8 mouse cellular contexts compared by ENCODE assay signal in the genomic region with DNA sequence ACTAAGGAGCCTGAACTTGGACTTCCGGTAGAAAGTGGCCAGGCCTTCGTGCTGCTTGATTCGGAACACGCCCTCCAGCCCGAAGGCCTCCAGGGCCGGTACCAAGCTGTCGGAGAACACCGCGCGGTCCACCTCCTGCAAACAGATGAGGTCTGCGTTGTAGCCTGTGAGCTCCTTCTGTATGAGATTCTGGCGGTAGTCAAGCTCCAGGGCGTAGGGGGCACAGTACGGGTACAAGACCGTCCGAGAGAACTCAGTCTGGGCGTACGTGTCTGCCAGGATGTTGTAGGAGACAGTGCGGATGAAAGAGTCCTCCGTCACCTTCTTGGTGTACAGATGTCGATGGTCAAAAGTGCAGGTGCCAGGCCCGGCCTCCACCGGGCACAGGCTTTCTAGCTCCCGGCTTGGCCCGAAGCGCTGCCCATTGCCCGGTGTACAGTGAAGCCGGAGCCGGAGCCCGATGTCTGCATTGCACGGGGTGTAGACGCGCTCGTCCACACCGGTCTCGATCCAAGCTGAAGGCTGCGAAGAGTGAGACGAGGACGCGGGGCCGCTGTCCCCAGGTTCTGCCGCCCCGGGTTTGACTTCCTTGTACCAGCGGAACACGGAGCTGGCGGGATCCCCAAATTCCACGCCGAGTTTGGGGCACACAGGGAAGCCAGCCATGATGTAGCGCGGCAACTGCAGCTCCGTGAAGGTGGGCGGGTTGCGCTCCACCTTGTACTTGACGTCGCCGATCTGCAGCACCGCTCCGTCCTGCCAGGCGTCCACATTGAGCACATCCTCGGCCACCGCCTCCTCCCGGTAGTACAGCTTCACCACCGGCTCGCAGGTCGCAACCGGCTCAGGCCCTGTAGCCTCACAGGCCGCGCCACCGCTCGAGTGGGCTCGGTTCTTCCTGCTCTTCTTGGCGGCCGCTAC. TPM values are rescaled to one million over a fixed set of nuclear protein-coding genes. Genes with fewer than 3 reads are reported as not detected.
DNase-seq lines count a peak whose midpoint lies in the region; ATAC-seq and TF ChIP-seq lines count a peak whose summit lies in the region.

No protein-coding gene starts in this region.

- peak overlapping the region; percentile 90 to 99 for H3K4me3 ChIP-seq in ES-E14 (ENCODE audit: insufficient read depth in 1 of 2, low read depth in 1 of 2, low read length in 2 of 2, poor library complexity in 1 of 2, severe bottlenecking in 1 of 2)
- peak overlapping the region; percentile 87 for H3K4me3 ChIP-seq in brown adipose tissue, adult 24 weeks (ENCODE audit: insufficient read depth, low read depth, low read length)
- H3K4me3 ChIP-seq in forebrain, embryonic 13.5 days: peak overlapping the region; percentile 98
- H3K4me3 ChIP-seq in hindbrain, embryonic 14.5 days (replicated peaks; ENCODE audit: low read length): peak overlapping the region; percentile 86
- peak overlapping the region; percentile 92 for H3K4me3 ChIP-seq in left cerebral cortex, adult 2 months

- TF ChIP-seq CTCF in left cerebral cortex, adult 2 months (IDR thresholded peaks at IDR 0.05): no peak; the same call in 1 of the 2 replicates

- peak overlapping the region; percentile 77; the same call in 1 of the 2 replicates for H3K27ac ChIP-seq in ES-E14 (ENCODE audit: insufficient read depth, low read depth, low read length, poor library complexity, severe bottlenecking)
- peak overlapping the region; percentile 26 for H3K27ac ChIP-seq in brown adipose tissue, adult 24 weeks (replicated peaks; ENCODE audit: low read depth, low read length)
- H3K27ac ChIP-seq in forebrain, embryonic 13.5 days: peak overlapping the region; percentile 90
- H3K27ac ChIP-seq in hindbrain, embryonic 14.5 days: peak overlapping the region; percentile 88
- peak overlapping the region; percentile 96 for H3K27ac ChIP-seq in left cerebral cortex, adult 2 months

- H3K9ac ChIP-seq in ES-E14 (ENCODE audit: insufficient read depth, low read depth, low read length, poor library complexity, severe bottlenecking): peak overlapping the region; percentile 92
- peak overlapping the region; percentile 93 for H3K9ac ChIP-seq in forebrain, embryonic 13.5 days
- H3K9ac ChIP-seq in hindbrain, embryonic 14.5 days: peak overlapping the region; percentile 80

- 1% methylated on average over 73 of the region's 73 CpGs for WGBS in forebrain, embryonic 13.5 days
- 1% methylated on average over 69 of the region's 73 CpGs for WGBS in hindbrain, embryonic 14.5 days

- peak; percentile 60 for ATAC-seq in forebrain, embryonic 13.5 days
- peak; percentile 43; the same call in 1 of the 2 replicates for ATAC-seq in hindbrain, embryonic 14.5 days (ENCODE audit: low FRiP score)

- in situ Hi-C loops in ES-E14 (cut with MboI; ENCODE audit: low sequenced_read_pairs in 2 of 2, unreplicated experiment in 2 of 2): no loop called here

- DNase-seq in ES-E14 (ENCODE audit: low read depth, low spot score): no peak
- no peak for DNase-seq in hindbrain, embryonic 14.5 days (ENCODE audit: low spot score)
- DNase-seq in left cerebral cortex, adult 2 months (ENCODE audit: extremely low spot score in 1 of 2, low spot score in 2 of 2): peak; percentile 56 to 58
- peak; percentile 26 for DNase-seq in lung, postnatal 36 days
- DNase-seq in right cerebral cortex, adult 2 months (ENCODE audit: low spot score in 2 of 2): peak; percentile 60 to 69
- peak; percentile 20 to 27 for DNase-seq in urinary bladder, postnatal 36 days (ENCODE audit: low spot score in 2 of 2)

- peaks cover 8% of the 10 kb centered on the region for H3K36me3 ChIP-seq in ES-E14 (ENCODE audit: control insufficient read depth, insufficient read depth, low read length, poor library complexity, severe bottlenecking)
- H3K36me3 ChIP-seq in forebrain, embryonic 13.5 days (ENCODE audit: poor library complexity, severe bottlenecking): peaks cover 19% of the 10 kb centered on the region
- peaks cover 26% of the 10 kb centered on the region for H3K36me3 ChIP-seq in hindbrain, embryonic 14.5 days (replicated peaks; ENCODE audit: control insufficient read depth, insufficient read depth)

- intact Hi-C loops in left cerebral cortex, adult 2 months (cut with DNase I): loop anchor here (2.0 to 10.0 kb wide), 4 partner anchors 30 to 429 kb away; a partner anchor contains a TSS

- peak overlapping the region; percentile 100 for H3K4me2 ChIP-seq in forebrain, embryonic 13.5 days
- peak overlapping the region; percentile 100 for H3K4me2 ChIP-seq in hindbrain, embryonic 14.5 days (replicated peaks)

- H3K27me3 ChIP-seq in forebrain, embryonic 13.5 days: no peaks in the 10 kb centered on the region
- no peaks in the 10 kb centered on the region for H3K27me3 ChIP-seq in hindbrain, embryonic 14.5 days (ENCODE audit: control insufficient read depth, insufficient read depth, low read length)

- 0 out of 4 replicates have a peak, but pooled peaks cover 0 to 4% of the 10 kb centered on the region in 2 experiments for H3K4me1 ChIP-seq in ES-E14 (ENCODE audit: control insufficient read depth in 2 of 2, insufficient read depth in 2 of 2, low read length in 2 of 2, poor library complexity in 1 of 2)
- peaks cover 5% of the 10 kb centered on the region for H3K4me1 ChIP-seq in brown adipose tissue, adult 24 weeks (ENCODE audit: control insufficient read depth, insufficient read depth, insufficient read length, low read length)
- H3K4me1 ChIP-seq in forebrain, embryonic 13.5 days: peaks cover 33% of the 10 kb centered on the region
- peaks cover 26% of the 10 kb centered on the region for H3K4me1 ChIP-seq in hindbrain, embryonic 14.5 days (replicated peaks; ENCODE audit: control insufficient read depth, insufficient read depth, low read length)

- H3K9me3 ChIP-seq in ES-E14 (ENCODE audit: control insufficient read depth, insufficient read depth, low read depth, low read length): no peaks in the 10 kb centered on the region
- H3K9me3 ChIP-seq in forebrain, embryonic 13.5 days (replicated peaks): no peaks in the 10 kb centered on the region
- no peaks in the 10 kb centered on the region for H3K9me3 ChIP-seq in hindbrain, embryonic 14.5 days (ENCODE audit: control insufficient read depth, low read length)

TF ChIP-seq in ES-E14, 5 proteins besides CTCF, POLR2A, EP300 and RAD21:
- TF ChIP-seq MAFK (IDR thresholded peaks at IDR 0.05; ENCODE audit: insufficient read depth, low read depth, low read length) (no peak), CHD2 (IDR thresholded peaks at IDR 0.05; ENCODE audit: low read depth, low read length) (no peak), ZNF384 (IDR thresholded peaks at IDR 0.05; ENCODE audit: low read depth, low read length) (no peak), ZC3H11A (IDR thresholded peaks at IDR 0.05; ENCODE audit: borderline replicate concordance, low read depth, low read length) (no peak), HCFC1 (IDR thresholded peaks at IDR 0.05; ENCODE audit: borderline replicate concordance, insufficient read depth, low read length) (no peak)

RNA-seq across cellular contexts. Expression of a gene that starts 1.1 kb away (rescaled TPM):
- total RNA-seq in ES-E14 (2012; rRNA removed): 9.8 and 12.0 TPM in 2 replicates
- 4.6 and 5.6 TPM in 2 replicates for polyA plus RNA-seq in brown adipose tissue, adult 24 weeks (2012; ENCODE audit: insufficient read depth, insufficient read length, missing spikeins)
- polyA plus RNA-seq in forebrain, embryonic 13.5 days (2015; fragmentation: Nextera tagmentation; extraction: Ambion mirVana): 11.3 and 12.5 TPM in 2 replicates
- polyA plus RNA-seq in hindbrain, embryonic 14.5 days (2014; fragmentation: Nextera tagmentation; extraction: Ambion mirVana): 12.7 and 13.5 TPM in 2 replicates
- 1 to 10 TPM; 8.6 to 9.5 TPM for total RNA-seq in left cerebral cortex, adult 2 months (2021)

RNA-seq across cellular contexts. Expression of a gene that starts 24.4 kb away (rescaled TPM):
- 0.11 and 0.13 TPM in 2 replicates for total RNA-seq in ES-E14 (2012; rRNA removed)
- 0.08 TPM in 1 of 2 replicates, not detected in the other for polyA plus RNA-seq in brown adipose tissue, adult 24 weeks (2012; ENCODE audit: insufficient read depth, insufficient read length, missing spikeins)
- 0.04 and 0.05 TPM in 2 replicates for polyA plus RNA-seq in forebrain, embryonic 13.5 days (2015; fragmentation: Nextera tagmentation; extraction: Ambion mirVana)
- 0.03 and 0.10 TPM in 2 replicates for polyA plus RNA-seq in hindbrain, embryonic 14.5 days (2014; fragmentation: Nextera tagmentation; extraction: Ambion mirVana)
- total RNA-seq in left cerebral cortex, adult 2 months (2021): under 1 TPM; 0.07 to 0.14 TPM

RNA-seq across cellular contexts. Expression of a gene that starts 30.8 kb away (rescaled TPM):
- total RNA-seq in ES-E14 (2012; rRNA removed): 51.1 and 80.5 TPM in 2 replicates
- 194 and 203 TPM in 2 replicates for polyA plus RNA-seq in brown adipose tissue, adult 24 weeks (2012; ENCODE audit: insufficient read depth, insufficient read length, missing spikeins)
- 634 and 654 TPM in 2 replicates for polyA plus RNA-seq in forebrain, embryonic 13.5 days (2015; fragmentation: Nextera tagmentation; extraction: Ambion mirVana)
- 549 and 555 TPM in 2 replicates for polyA plus RNA-seq in hindbrain, embryonic 14.5 days (2014; fragmentation: Nextera tagmentation; extraction: Ambion mirVana)
- 100 to 1,000 TPM; 108 to 114 TPM for total RNA-seq in left cerebral cortex, adult 2 months (2021)

Comparison
In these comparisons a context has a peak if more than half of its experiments do, and no peak if none do; other contexts are left out.
1. DNase-seq: peak in left cerebral cortex, adult 2 months (2 of 2), lung, postnatal 36 days (single experiment), right cerebral cortex, adult 2 months (2 of 2) and urinary bladder, postnatal 36 days (2 of 2); none in ES-E14 (single experiment) and hindbrain, embryonic 14.5 days (single experiment).
2. H3K27ac ChIP-seq: peak in every context shown above with its lines; median percentile 96 in left cerebral cortex, adult 2 months; 90 in forebrain, embryonic 13.5 days; 88 in hindbrain, embryonic 14.5 days; 77 in ES-E14; 26 in brown adipose tissue, adult 24 weeks.
3. Peak in every context shown above with its lines, with median percentiles within 50 percentile points of each other: H3K4me3 ChIP-seq and H3K9ac ChIP-seq.